Mouse (Mus musculus) urinary bladder, postnatal 0 days (tissue): Measurements from ENCODE around the gene Ptchd1. TPM values are rescaled to one million over a fixed set of nuclear protein-coding genes. Genes with fewer than 3 reads are reported as not detected.

ENCODE experiments used
- polyA plus RNA-seq: library from polyadenylated mRNA; unstranded; fragments of >200 nt; fragmentation: Nextera tagmentation; extraction: Ambion mirVana; gene quantifications from 2 replicates; pipeline ENCODE4 v1.2.1, GENCODE M21; 2015

The Ptchd1 gene
- polyA plus RNA-seq: 3.6 and 5.2 TPM in 2 replicates

GRCm38 (mm10) chrX:155623701-155624281, at the start of gene Ptchd1:
Gene Ptchd1, minus strand, starts transcription at chrX:155623814.

GRCm38 (mm10) chrX:155624341-155624841, 777 bp upstream of the Ptchd1 start, which contains the start of gene Gm15155:
Gene Gm15155, plus strand, starts transcription at chrX:155624741.

Other genes with a start within 250 kb of the Ptchd1 start
- 0.43 TPM in 1 of 2 replicates, not detected in the other for gene Gm15155, start 927 bp upstream of the Ptchd1 start, polyA plus RNA-seq